Mouse (Mus musculus) cerebellum, adult 2 months (tissue): ENCODE data around the gene Cd180. TPM values are rescaled to one million over a fixed set of nuclear protein-coding genes. Genes with fewer than 3 reads are reported as not detected.

Source experiments
- DNase-seq, 2 experiments: peaks; one replicate each; pipeline ENCODE4 v3.0.0; 2021
- H3K27ac ChIP-seq: fragments of 200-500 bp; 2 replicates; pipeline ENCODE4 v1.5.1; 2012; ENCODE audit warnings: low read length, control low read depth, inconsistent platforms; ENCODE audit not compliant: insufficient read depth
- H3K27me3 ChIP-seq: fragments of 200-500 bp; 2 replicates; pipeline ENCODE4 v1.6.1; 2012; ENCODE audit warnings: inconsistent platforms, mild to moderate bottlenecking, low read length, moderate library complexity; ENCODE audit not compliant: control insufficient read depth, insufficient read depth
- H3K4me1 ChIP-seq: fragments of 200-500 bp; 2 replicates; pipeline ENCODE4 v1.6.1; 2011; ENCODE audit warnings: low read length; ENCODE audit not compliant: control insufficient read depth, insufficient read depth
- H3K4me3 ChIP-seq: fragments of 200-500 bp; replicated peaks from 2 replicates; pipeline ENCODE3; 2011; ENCODE audit warnings: mild to moderate bottlenecking, low read depth, low read length, control low read depth; ENCODE audit not compliant: insufficient read depth
- CTCF ChIP-seq: fragments of 200-500 bp; IDR thresholded peaks from 2 replicates; pipeline ENCODE4 v1.5.1; 2011; ENCODE audit warnings: low read depth, mild to moderate bottlenecking, control low read depth, low read length, moderate library complexity, borderline replicate concordance; ENCODE audit not compliant: insufficient read depth
- POLR2A ChIP-seq: fragments of 200-500 bp; IDR thresholded peaks from 2 replicates; pipeline ENCODE4 v1.6.1; 2011; ENCODE audit warnings: low read length, control low read depth, borderline replicate concordance; ENCODE audit not compliant: insufficient read depth
- WGBS: fragments of 180-500 bp; shearing (Covaris S2); methylation state at CpG from one replicate; pipeline ENCODE4 v1.1.7; 2018; 5-methylcytosine and 5-hydroxymethylcytosine counted together
- polyA plus RNA-seq: library from polyadenylated mRNA; depleted of rRNA; stranded (reverse); fragments of >200 nt; gene quantifications from 2 replicates; pipeline ENCODE4 v1.2.3, GENCODE M21; 2012

Gene Cd180
- polyA plus RNA-seq, 1 experiment: 0.65 TPM

GRCm38 (mm10) chr13:102749194-102749593 is 55.8 kb downstream of the Cd180 start:
- H3K4me3 ChIP-seq: no peak overlapping the region
- no peak overlapping the region for H3K27ac ChIP-seq
- H3K27me3 ChIP-seq: no peaks in the 10 kb centered on the region
- H3K4me1 ChIP-seq: no peaks in the 10 kb centered on the region
- WGBS: 53% methylated on average over 6 of the region's 6 CpGs
- TF ChIP-seq CTCF (no peak), POLR2A (no peak)
- DNase-seq: no peak

- TF ChIP-seq POLR2A: no peak
- TF ChIP-seq CTCF: no peak
- no peak overlapping the region for H3K4me3 ChIP-seq
- H3K27me3 ChIP-seq: no peaks in the 10 kb centered on the region
- H3K27ac ChIP-seq: no peak overlapping the region
- 85% methylated on average over 10 of the region's 10 CpGs for WGBS
- DNase-seq: no peak
- no peaks in the 10 kb centered on the region for H3K4me1 ChIP-seq
Observed at GRCm38 (mm10) chr13:102749891-102750290, 56.5 kb downstream of the Cd180 start.

- no peak for TF ChIP-seq POLR2A
- no peak for TF ChIP-seq CTCF
- Histone ChIP-seq H3K27me3 (no peaks in the 10 kb centered on the region), H3K27ac (no peak overlapping the region), H3K4me3 (no peak overlapping the region), H3K4me1 (no peaks in the 10 kb centered on the region)
- WGBS: 78% methylated on average over 19 of the region's 19 CpGs
- DNase-seq: no peak
Observed at GRCm38 (mm10) chr13:102753714-102754556, 60.6 kb downstream of the Cd180 start.

- Histone ChIP-seq H3K27ac (no peak overlapping the region), H3K4me1 (no peaks in the 10 kb centered on the region), H3K4me3 (no peak overlapping the region), H3K27me3 (no peaks in the 10 kb centered on the region)
- WGBS: 92% methylated on average over 8 of the region's 8 CpGs
- TF ChIP-seq POLR2A (no peak), CTCF (no peak)
- DNase-seq: no peak
Observed at GRCm38 (mm10) chr13:102755124-102755523, 61.8 kb downstream of the Cd180 start.

- no peak for DNase-seq
- WGBS: 94% methylated on average over 8 of the region's 8 CpGs
- Histone ChIP-seq H3K27ac (no peak overlapping the region), H3K27me3 (no peaks in the 10 kb centered on the region), H3K4me3 (no peak overlapping the region), H3K4me1 (no peaks in the 10 kb centered on the region)
- TF ChIP-seq CTCF (no peak), POLR2A (no peak)
Observed at GRCm38 (mm10) chr13:102756071-102756470, 62.7 kb downstream of the Cd180 start.

GRCm38 (mm10) chr13:102758021-102758420 is 64.7 kb downstream of the Cd180 start:
- no peak for TF ChIP-seq CTCF
- TF ChIP-seq POLR2A: no peak
- no peaks in the 10 kb centered on the region for H3K27me3 ChIP-seq
- no peak overlapping the region for H3K4me3 ChIP-seq
- H3K4me1 ChIP-seq: no peaks in the 10 kb centered on the region
- no peak for DNase-seq
- 39% methylated on average over 6 of the region's 6 CpGs for WGBS
- no peak overlapping the region for H3K27ac ChIP-seq

GRCm38 (mm10) chr13:102761410-102761809 is 68.1 kb downstream of the Cd180 start:
- H3K4me1 ChIP-seq: no peaks in the 10 kb centered on the region
- no peaks in the 10 kb centered on the region for H3K27me3 ChIP-seq
- H3K4me3 ChIP-seq: no peak overlapping the region
- TF ChIP-seq CTCF: no peak
- TF ChIP-seq POLR2A: no peak
- no peak for DNase-seq
- WGBS: 90% methylated on average over 9 of the region's 9 CpGs
- no peak overlapping the region for H3K27ac ChIP-seq

GRCm38 (mm10) chr13:102762203-102762602 is 68.8 kb downstream of the Cd180 start:
- no peak for TF ChIP-seq CTCF
- H3K4me3 ChIP-seq: no peak overlapping the region
- WGBS: 94% methylated on average over 10 of the region's 10 CpGs

GRCm38 (mm10) chr13:102764218-102764617 is 70.9 kb downstream of the Cd180 start:
- no peak for TF ChIP-seq POLR2A
- no peak for TF ChIP-seq CTCF
- Histone ChIP-seq H3K4me3 (no peak overlapping the region), H3K27me3 (no peaks in the 10 kb centered on the region), H3K4me1 (no peaks in the 10 kb centered on the region), H3K27ac (no peak overlapping the region)
- WGBS: 65% methylated on average over 1 of the region's 1 CpGs
- no peak for DNase-seq

More at GRCm38 (mm10) chr13:102762203-102762602, 68.8 kb downstream of the Cd180 start:
- H3K4me1 ChIP-seq: no peaks in the 10 kb centered on the region
- no peak overlapping the region for H3K27ac ChIP-seq
- no peaks in the 10 kb centered on the region for H3K27me3 ChIP-seq
- no peak for DNase-seq
